Mouse (Mus musculus) CH12.LX (cell line): ENCODE measurements at regions not wholly inside any gene's neighbourhood (a gene's known extent, or its start where the extent isn't known, plus 50 kb on each side); places are given as distances from the start of the nearest gene placed in this dataset.

ENCODE experiments used
- DNase-seq: peaks from one replicate; pipeline ENCODE4 v3.0.0-alpha.2; 2013; ENCODE audit errors: extremely low read depth
- H3K27ac ChIP-seq: 2 replicates; pipeline ENCODE4 v1.5.1; 2012; ENCODE audit warnings: low read depth, mild to moderate bottlenecking, control low read depth, moderate library complexity; ENCODE audit not compliant: insufficient read depth
- H3K27me3 ChIP-seq: replicated peaks from 2 replicates; pipeline ENCODE3; 2012; ENCODE audit warnings: inconsistent platforms
- H3K36me3 ChIP-seq, 2 experiments: replicated peaks in 1 of 2; 2 replicates each; pipeline versions ENCODE3 to v1.6.1; 2012; ENCODE audit warnings: inconsistent platforms in 1 of 2, low read length in 1 of 2, mild to moderate bottlenecking in 1 of 2, mixed read lengths in 1 of 2, moderate library complexity in 1 of 2; ENCODE audit not compliant: control insufficient read depth in 1 of 2, insufficient read depth in 1 of 2
- H3K4me1 ChIP-seq, 2 experiments: 2 replicates each; pipeline ENCODE4 v1.6.1; 2012; ENCODE audit warnings: inconsistent platforms in 1 of 2, moderate library complexity in 1 of 2; ENCODE audit not compliant: insufficient read depth in 2 of 2, control insufficient read depth in 1 of 2
- H3K4me2 ChIP-seq: 2 replicates; pipeline ENCODE4 v1.6.1; 2012; ENCODE audit warnings: low read depth, mild to moderate bottlenecking, control low read depth; ENCODE audit not compliant: poor library complexity, insufficient read depth, severe bottlenecking
- H3K4me3 ChIP-seq, 3 experiments: fragments of 150-350 bp in 1 of 3; sonication (generic) in 1 of 3; replicated peaks in 1 of 3; 2 replicates each; pipeline versions ENCODE3 to v1.5.1; 2011 to 2012; ENCODE audit warnings: low read depth in 2 of 3, low read length in 2 of 3, mild to moderate bottlenecking in 2 of 3, moderate library complexity in 2 of 3, control low read depth in 1 of 3, improper control_type of control experiment in 1 of 3, inconsistent platforms in 1 of 3, mixed read lengths in 1 of 3; ENCODE audit not compliant: poor library complexity in 1 of 3
- H3K79me2 ChIP-seq: replicated peaks from 2 replicates; pipeline ENCODE4 v1.6.1; 2012; ENCODE audit warnings: mild to moderate bottlenecking, moderate library complexity; ENCODE audit not compliant: control insufficient read depth, poor library complexity, insufficient read depth, severe bottlenecking; ENCODE audit errors: extremely low read depth
- H3K9ac ChIP-seq: 2 replicates; pipeline ENCODE4 v1.6.1; 2012; ENCODE audit warnings: low read depth, mild to moderate bottlenecking, control low read depth, moderate library complexity; ENCODE audit not compliant: insufficient read depth
- H3K9me3 ChIP-seq: replicated peaks from 2 replicates; pipeline ENCODE3; 2012; ENCODE audit warnings: low read length, inconsistent platforms, mixed read lengths
- BHLHE40 ChIP-seq: IDR thresholded peaks from 2 replicates; pipeline ENCODE4 v1.6.1; 2011; ENCODE audit warnings: mild to moderate bottlenecking, low read depth, low read length, improper control_type of control experiment
- CTCF ChIP-seq, 2 experiments: IDR thresholded peaks in 1 of 2; conservative IDR thresholded peaks in 1 of 2; 2 replicates each; pipeline ENCODE4 v1.5.1; 2011 to 2012; ENCODE audit warnings: low read depth in 2 of 2, low read length in 2 of 2, improper control_type of control experiment in 1 of 2, inconsistent platforms in 1 of 2, mild to moderate bottlenecking in 1 of 2, moderate library complexity in 1 of 2
- EP300 ChIP-seq: IDR thresholded peaks from 2 replicates; pipeline ENCODE4 v1.6.1; 2011; ENCODE audit warnings: low read length, improper control_type of control experiment
- ETS1 ChIP-seq: conservative IDR thresholded peaks from 2 replicates; pipeline ENCODE4 v1.6.1; 2012; ENCODE audit warnings: low read depth, mild to moderate bottlenecking, inconsistent platforms, low read length, improper control_type of control experiment, moderate library complexity
- HCFC1 ChIP-seq: IDR thresholded peaks from 2 replicates; pipeline ENCODE4 v1.6.1; 2012; ENCODE audit warnings: low read depth, mild to moderate bottlenecking, inconsistent platforms, low read length, improper control_type of control experiment
- IRF4 ChIP-seq: IDR thresholded peaks from 2 replicates; pipeline ENCODE4 v1.6.1; 2014; ENCODE audit warnings: low read depth, mild to moderate bottlenecking, inconsistent platforms, low read length, improper control_type of control experiment
- JUN ChIP-seq: IDR thresholded peaks from 2 replicates; pipeline ENCODE4 v1.6.1; 2011; ENCODE audit warnings: low read depth, mild to moderate bottlenecking, low read length, improper control_type of control experiment, moderate library complexity; ENCODE audit not compliant: insufficient read depth
- JUND ChIP-seq: conservative IDR thresholded peaks from 2 replicates; pipeline ENCODE4 v1.6.1; 2011; ENCODE audit warnings: low read depth, low read length, improper control_type of control experiment
- KAT2A ChIP-seq: IDR thresholded peaks from 2 replicates; pipeline ENCODE4 v1.6.1; 2012; ENCODE audit warnings: low read length, improper control_type of control experiment, inconsistent platforms; ENCODE audit not compliant: insufficient replicate concordance
- MAFK ChIP-seq: IDR thresholded peaks from 2 replicates; pipeline ENCODE4 v1.6.1; 2011; ENCODE audit warnings: low read length, improper control_type of control experiment; ENCODE audit not compliant: insufficient replicate concordance
- MEF2A ChIP-seq: IDR thresholded peaks from 2 replicates; pipeline ENCODE4 v1.6.1; 2014; ENCODE audit warnings: low read depth, mild to moderate bottlenecking, inconsistent platforms, low read length, improper control_type of control experiment, borderline replicate concordance
- RAD21 ChIP-seq: IDR thresholded peaks from 2 replicates; pipeline ENCODE4 v1.6.1; 2011; ENCODE audit warnings: low read depth, mild to moderate bottlenecking, low read length, improper control_type of control experiment, moderate library complexity
- RCOR1 ChIP-seq: conservative IDR thresholded peaks from 2 replicates; pipeline ENCODE4 v1.6.1; 2012; ENCODE audit warnings: low read depth, mild to moderate bottlenecking, inconsistent platforms, low read length, improper control_type of control experiment
- TCF12 ChIP-seq: IDR thresholded peaks from 2 replicates; pipeline ENCODE4 v1.6.1; 2014; ENCODE audit warnings: low read depth, mild to moderate bottlenecking, inconsistent platforms, low read length, improper control_type of control experiment
- USF1 ChIP-seq: IDR thresholded peaks from 2 replicates; pipeline ENCODE4 v1.6.1; 2014; ENCODE audit warnings: low read depth, mild to moderate bottlenecking, inconsistent platforms, low read length, improper control_type of control experiment
- ZC3H11A ChIP-seq: IDR thresholded peaks from 2 replicates; pipeline ENCODE4 v1.6.1; 2012; ENCODE audit warnings: low read depth, mild to moderate bottlenecking, inconsistent platforms, low read length, improper control_type of control experiment
- dilution Hi-C: fragments of 300-500 bp; cut with MboI; formaldehyde crosslinking; loops from 2 replicates; pipeline ENCODE4 v1.14.3; 2020; ENCODE audit warnings: low sequenced_read_pairs; ENCODE audit not compliant: extremely low pct_unique_long_range_greater_than_20kb, extremely low pct_ligation_motif_present
- in situ Hi-C: fragments of 300-500 bp; cut with MboI; formaldehyde crosslinking; loops from 3 replicates; pipeline ENCODE4 v1.14.3; 2019; ENCODE audit warnings: low sequenced_read_pairs, low pct_ligation_motif_present, low pct_unique_long_range_greater_than_20kb, mixed read lengths

GRCm38 (mm10) chr15:36364062-36364461, 643.5 kb downstream of the Zfp706 start:
- Histone ChIP-seq H3K79me2 (no peaks in the 10 kb centered on the region), H3K9ac (no peak overlapping the region), H3K4me2 (no peak overlapping the region), H3K9me3 (no peaks in the 10 kb centered on the region), H3K27me3 (no peaks in the 10 kb centered on the region), H3K36me3 (no peaks in the 10 kb centered on the region), H3K4me3 (no peak overlapping the region), H3K4me1 (peaks cover 14 to 45% of the 10 kb centered on the region in 2 experiments), H3K27ac (no peak overlapping the region)
- in situ Hi-C loops (no loop called here), dilution Hi-C loops (no loop called here)
- peak; percentile 84 for DNase-seq
- TF ChIP-seq RCOR1 (no peak), JUN (peak; percentile 72), JUND (peak; percentile 88), MEF2A (peak; percentile 75; the same call in 1 of the 2 replicates), ZC3H11A (no peak), MAFK (0 out of 2 replicates have a peak, but pooled peaks have one; percentile 16), HCFC1 (no peak), BHLHE40 (peak; percentile 6; the same call in 1 of the 2 replicates), IRF4 (peak; percentile 46; the same call in 1 of the 2 replicates), ETS1 (peak; percentile 80), TCF12 (peak; percentile 50; the same call in 1 of the 2 replicates), EP300 (peak; percentile 74)

- Histone ChIP-seq H3K9me3 (no peaks in the 10 kb centered on the region), H3K27ac (no peak overlapping the region), H3K9ac (no peak overlapping the region), H3K4me1 (peaks cover 14 to 45% of the 10 kb centered on the region in 2 experiments), H3K4me3 (no peak overlapping the region), H3K36me3 (no peaks in the 10 kb centered on the region), H3K4me2 (no peak overlapping the region), H3K79me2 (no peaks in the 10 kb centered on the region), H3K27me3 (no peaks in the 10 kb centered on the region)
- DNase-seq: no peak
- in situ Hi-C loops (no loop called here), dilution Hi-C loops (no loop called here)
- peak; percentile 54; the same call in 1 of the 2 replicates for TF ChIP-seq JUND
- TF ChIP-seq CTCF (conservative IDR thresholded peaks at IDR 0.05 in 1 of 2, IDR thresholded peaks at IDR 0.05 in 1 of 2; ENCODE audit: low read depth in 2 of 2, low read length in 2 of 2): peak; percentile 47 to 63
- peak; percentile 31; the same call in 1 of the 2 replicates for TF ChIP-seq JUN
- TF ChIP-seq KAT2A: no peak
- TF ChIP-seq RAD21: peak; percentile 19
- TF ChIP-seq USF1: no peak
These were observed 644.5 kb downstream of the Zfp706 start for GRCm38 (mm10) chr15:36362911-36363565.
